Mouse (Mus musculus) olfactory bulb, adult 2 months (tissue): ENCODE results near the gene Minar1.

Source experiments
- CTCF ChIP-seq: fragments of 200-500 bp; IDR thresholded peaks from 2 replicates; pipeline ENCODE4 v1.5.1; 2012; ENCODE audit warnings: low read depth, mild to moderate bottlenecking, low read length, moderate library complexity; ENCODE audit not compliant: insufficient read depth
- POLR2A ChIP-seq: fragments of 200-500 bp; IDR thresholded peaks from 2 replicates; pipeline ENCODE4 v1.6.1; 2012; ENCODE audit warnings: mild to moderate bottlenecking, low read depth, low read length, moderate library complexity; ENCODE audit not compliant: insufficient read depth

GRCm38 (mm10) chr9:89667306-89667942 is 44.5 kb upstream of the Minar1 start:
- TF ChIP-seq CTCF (no peak), POLR2A (no peak)
